Mouse (Mus musculus): Measurements from ENCODE around the gene Zfp687. TPM values are rescaled to one million over a fixed set of nuclear protein-coding genes. Genes with fewer than 3 reads are reported as not detected.
"Not testable (repeated sequence)": the region's sequence is repeated elsewhere in the genome, so short reads cannot be mapped to it uniquely, and the experiment has no call there.

Gene Zfp687
- polyA plus RNA-seq, 1 experiment from 2014 or later = 23.3 TPM

DNA sequence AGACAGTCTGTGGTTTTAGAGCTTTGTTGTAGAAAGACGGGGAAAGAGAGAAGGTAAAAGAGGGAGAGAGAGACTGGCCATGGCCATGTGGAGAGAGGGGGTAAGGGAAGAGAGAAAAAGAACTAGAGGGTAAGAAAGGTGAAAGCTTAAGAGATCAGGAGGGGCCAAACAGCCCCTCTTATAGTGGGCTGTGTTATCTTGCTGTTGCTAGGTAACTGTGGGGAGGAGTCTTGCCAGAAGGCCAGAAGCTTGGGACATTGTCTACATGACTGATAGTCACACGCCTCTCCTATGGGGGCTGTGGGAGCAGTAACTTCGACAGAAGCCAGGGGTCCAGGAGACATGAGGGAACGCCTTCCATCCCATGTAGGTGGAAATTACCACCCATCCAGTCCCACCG is 10.0 kb upstream of the Zfp687 start:
- H3K4me2 ChIP-seq (ENCODE audit: low read depth, low read length) = peak overlapping the region; percentile 47
- no peak overlapping the region for H3K4me3 ChIP-seq (ENCODE audit: low read length)
- no peaks in the 10 kb centered on the region for H3K36me3 ChIP-seq (ENCODE audit: control insufficient read depth, insufficient read depth, low read length)
- H3K9me3 ChIP-seq (ENCODE audit: control insufficient read depth, low read length) = no peaks in the 10 kb centered on the region
- WGBS = 23% methylated on average over 5 of the region's 5 CpGs
- ATAC-seq (ENCODE audit: low read depth) = no peak
- no peaks in the 10 kb centered on the region for H3K27me3 ChIP-seq (ENCODE audit: control insufficient read depth, insufficient read depth, low read depth, low read length)
- H3K4me1 ChIP-seq (replicated peaks; ENCODE audit: control insufficient read depth, insufficient read depth, low read length) = peaks cover 16% of the 10 kb centered on the region
- no peak overlapping the region for H3K9ac ChIP-seq (ENCODE audit: low read length)
- no peak overlapping the region for H3K27ac ChIP-seq (ENCODE audit: low read length)

DNA sequence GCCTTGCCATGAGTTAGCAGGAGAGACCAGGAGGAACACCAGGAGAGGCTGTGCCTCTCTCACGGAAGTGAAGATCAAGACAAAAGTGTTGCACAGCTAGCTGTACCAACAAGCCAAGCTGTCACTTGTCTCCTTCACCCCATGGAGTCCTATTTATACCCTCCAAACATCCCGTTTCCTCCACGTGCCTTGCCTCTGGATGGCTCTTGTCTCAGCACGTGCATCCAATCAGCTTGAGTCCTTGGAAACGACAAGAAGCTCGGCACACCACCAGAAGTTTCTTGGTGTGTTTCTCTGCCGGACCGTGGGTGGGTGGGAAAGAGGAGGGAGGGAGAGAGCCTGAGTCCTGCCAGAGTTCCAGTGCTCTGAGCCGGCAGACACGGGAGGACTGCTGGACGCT is 9.3 kb upstream of the Zfp687 start:
- Histone ChIP-seq H3K4me2 (ENCODE audit: low read depth, low read length) (peak overlapping the region; percentile 47), H3K27ac (ENCODE audit: low read length) (peak overlapping the region; percentile 8; the same call in 1 of the 2 replicates), H3K36me3 (ENCODE audit: control insufficient read depth, insufficient read depth, low read length) (no peaks in the 10 kb centered on the region), H3K9ac (ENCODE audit: low read length) (peak overlapping the region; percentile 33), H3K4me1 (replicated peaks; ENCODE audit: control insufficient read depth, insufficient read depth, low read length) (peaks cover 16% of the 10 kb centered on the region), H3K27me3 (ENCODE audit: control insufficient read depth, insufficient read depth, low read depth, low read length) (no peaks in the 10 kb centered on the region), H3K4me3 (ENCODE audit: low read length) (peak overlapping the region; percentile 14; the same call in 1 of the 2 replicates), H3K9me3 (ENCODE audit: control insufficient read depth, low read length) (no peaks in the 10 kb centered on the region)
- peak; percentile 78 for ATAC-seq (ENCODE audit: low read depth)
- WGBS = 5% methylated on average over 11 of the region's 11 CpGs

DNA sequence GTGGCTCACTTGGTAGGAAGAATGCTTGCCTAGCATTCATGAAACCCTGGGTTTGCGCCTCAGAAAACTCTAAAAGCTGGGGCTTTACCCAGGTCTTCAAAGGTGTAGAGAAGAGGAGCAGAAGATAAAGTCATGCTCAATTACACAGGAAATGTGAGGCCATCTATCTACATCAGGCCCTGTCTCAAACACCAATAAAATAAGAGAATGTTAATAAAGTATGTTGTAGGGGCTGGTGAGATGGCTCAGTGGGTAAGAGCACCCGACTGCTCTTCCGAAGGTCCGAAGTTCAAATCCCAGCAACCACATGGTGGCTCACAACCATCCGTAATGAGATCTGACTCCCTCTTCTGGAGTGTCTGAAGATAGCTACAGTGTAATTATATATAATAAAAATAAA is 5.7 kb upstream of the Zfp687 start:
- not testable (repeated sequence) for H3K27me3 ChIP-seq (ENCODE audit: control insufficient read depth, insufficient read depth, low read depth, low read length); H3K9me3 ChIP-seq (ENCODE audit: control insufficient read depth, low read length); ATAC-seq (ENCODE audit: low read depth); H3K4me2 ChIP-seq (ENCODE audit: low read depth, low read length); H3K9ac ChIP-seq (ENCODE audit: low read length); H3K4me3 ChIP-seq (ENCODE audit: low read length); H3K36me3 ChIP-seq (ENCODE audit: control insufficient read depth, insufficient read depth, low read length); H3K27ac ChIP-seq (ENCODE audit: low read length)
- 71% methylated on average over 5 of the region's 5 CpGs for WGBS
- H3K4me1 ChIP-seq (replicated peaks; ENCODE audit: control insufficient read depth, insufficient read depth, low read length) = peaks cover 17% of the 10 kb centered on the region

DNA sequence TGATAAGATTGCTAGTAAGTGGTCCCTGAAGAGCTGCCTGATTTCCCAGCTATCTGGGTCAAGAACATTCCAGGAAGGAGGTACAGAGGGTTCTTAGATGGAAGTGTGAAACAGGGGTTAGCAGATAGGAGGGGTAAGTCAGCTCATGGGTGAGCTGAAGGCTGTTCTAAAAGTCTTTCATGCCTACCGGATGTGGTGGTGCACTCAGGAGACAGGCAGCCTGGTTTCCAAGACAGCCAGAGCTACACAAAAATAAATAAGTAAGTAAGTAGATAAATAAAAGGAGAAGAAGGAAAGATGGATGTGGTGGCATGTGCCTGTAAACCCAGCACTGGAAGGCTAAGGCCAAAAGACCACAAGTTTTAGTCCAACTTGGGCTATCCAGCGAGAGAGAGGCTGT is 3.5 kb upstream of the Zfp687 start:
- no peak for ATAC-seq (ENCODE audit: low read depth)
- no peak overlapping the region for H3K4me2 ChIP-seq (ENCODE audit: low read depth, low read length)
- no peaks in the 10 kb centered on the region for H3K27me3 ChIP-seq (ENCODE audit: control insufficient read depth, insufficient read depth, low read depth, low read length)
- no peak overlapping the region for H3K4me3 ChIP-seq (ENCODE audit: low read length)
- no peak overlapping the region for H3K9ac ChIP-seq (ENCODE audit: low read length)
- H3K36me3 ChIP-seq (ENCODE audit: control insufficient read depth, insufficient read depth, low read length) = no peaks in the 10 kb centered on the region
- H3K4me1 ChIP-seq (replicated peaks; ENCODE audit: control insufficient read depth, insufficient read depth, low read length) = peaks cover 10% of the 10 kb centered on the region
- H3K27ac ChIP-seq (ENCODE audit: low read length) = no peak overlapping the region
- 60% methylated on average over 2 of the region's 2 CpGs for WGBS
- no peaks in the 10 kb centered on the region for H3K9me3 ChIP-seq (ENCODE audit: control insufficient read depth, low read length)

DNA sequence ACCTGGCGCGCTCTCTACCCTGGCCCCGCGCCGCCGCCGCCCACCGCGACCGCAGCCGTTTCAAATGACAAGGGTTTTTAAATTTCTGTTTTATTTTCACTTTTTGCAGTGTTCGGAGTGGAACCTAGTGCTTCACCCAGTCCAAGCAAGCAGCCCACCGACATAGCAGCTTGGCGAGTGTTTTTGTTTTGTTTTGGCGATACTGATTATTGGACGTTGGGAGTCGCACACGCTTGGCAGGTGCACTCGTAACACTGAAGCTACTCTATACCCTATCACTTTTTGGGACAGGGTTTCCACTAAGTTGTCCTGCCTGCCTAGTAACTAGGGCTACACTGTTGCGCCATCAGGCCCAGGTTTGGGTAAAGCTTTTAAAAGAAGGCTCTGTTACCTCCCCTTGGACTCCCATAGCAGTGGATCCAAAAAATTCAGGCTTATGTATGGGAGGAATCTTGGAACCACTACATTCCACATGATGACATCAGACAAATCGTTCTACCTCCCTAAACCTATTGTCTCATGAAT is 1.3 kb upstream of the Zfp687 start:
- no peak for ATAC-seq (ENCODE audit: low read depth)
- peaks cover 16% of the 10 kb centered on the region for H3K4me1 ChIP-seq (replicated peaks; ENCODE audit: control insufficient read depth, insufficient read depth, low read length)
- H3K27me3 ChIP-seq (ENCODE audit: control insufficient read depth, insufficient read depth, low read depth, low read length) = no peaks in the 10 kb centered on the region
- WGBS = 4% methylated on average over 21 of the region's 21 CpGs
- H3K4me3 ChIP-seq (ENCODE audit: low read length) = peak overlapping the region; percentile 72
- no peaks in the 10 kb centered on the region for H3K9me3 ChIP-seq (ENCODE audit: control insufficient read depth, low read length)
- H3K4me2 ChIP-seq (ENCODE audit: low read depth, low read length) = peak overlapping the region; percentile 87
- H3K9ac ChIP-seq (ENCODE audit: low read length) = peak overlapping the region; percentile 65
- peaks cover under 1% of the 10 kb centered on the region; the same call in 1 of the 2 replicates for H3K36me3 ChIP-seq (ENCODE audit: control insufficient read depth, insufficient read depth, low read length)
- peak overlapping the region; percentile 97 for H3K27ac ChIP-seq (ENCODE audit: low read length)

DNA sequence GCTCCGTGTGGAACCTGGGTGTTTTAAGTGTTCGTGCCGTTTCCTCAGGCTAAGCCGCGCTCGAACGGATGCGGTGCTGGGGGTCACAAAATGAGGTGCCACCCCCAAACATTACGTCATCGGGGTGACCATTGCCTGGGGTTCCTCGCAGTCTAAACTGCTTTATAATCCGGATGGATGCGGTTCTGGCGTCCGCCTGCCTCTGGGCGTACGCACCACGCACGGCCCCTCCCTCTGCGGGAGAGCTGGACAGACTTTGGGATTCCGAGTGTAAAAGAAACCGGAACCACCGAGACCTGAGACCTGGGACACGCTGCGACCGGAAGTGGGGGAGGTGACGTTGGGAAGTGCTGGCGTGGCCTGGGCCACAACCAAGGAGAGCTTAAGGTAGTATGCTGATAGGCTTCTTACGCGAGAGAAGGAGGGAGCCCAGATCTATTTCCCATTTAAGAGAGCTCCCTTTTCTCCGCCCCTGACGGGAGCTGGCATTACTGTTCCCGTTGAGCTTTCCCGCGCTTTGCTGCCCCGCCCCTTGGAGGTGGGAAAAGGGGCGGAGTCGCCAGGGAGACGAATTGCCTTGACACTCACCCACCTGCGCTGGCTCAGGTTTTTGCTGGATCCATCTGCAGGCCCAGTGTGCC is 763 bp upstream of the Zfp687 start:
- H3K9me3 ChIP-seq (ENCODE audit: control insufficient read depth, low read length) = no peaks in the 10 kb centered on the region
- under 1% methylated on average over 40 of the region's 40 CpGs for WGBS
- peaks cover 5% of the 10 kb centered on the region for H3K36me3 ChIP-seq (ENCODE audit: control insufficient read depth, insufficient read depth, low read length)
- peak overlapping the region; percentile 87 for H3K4me2 ChIP-seq (ENCODE audit: low read depth, low read length)
- H3K27ac ChIP-seq (ENCODE audit: low read length) = peak overlapping the region; percentile 97
- H3K4me3 ChIP-seq (ENCODE audit: low read length) = peak overlapping the region; percentile 72
- peaks cover 16% of the 10 kb centered on the region for H3K4me1 ChIP-seq (replicated peaks; ENCODE audit: control insufficient read depth, insufficient read depth, low read length)
- peak; percentile 73 for ATAC-seq (ENCODE audit: low read depth)
- H3K27me3 ChIP-seq (ENCODE audit: control insufficient read depth, insufficient read depth, low read depth, low read length) = no peaks in the 10 kb centered on the region
- H3K9ac ChIP-seq (ENCODE audit: low read length) = peak overlapping the region; percentile 65

DNA sequence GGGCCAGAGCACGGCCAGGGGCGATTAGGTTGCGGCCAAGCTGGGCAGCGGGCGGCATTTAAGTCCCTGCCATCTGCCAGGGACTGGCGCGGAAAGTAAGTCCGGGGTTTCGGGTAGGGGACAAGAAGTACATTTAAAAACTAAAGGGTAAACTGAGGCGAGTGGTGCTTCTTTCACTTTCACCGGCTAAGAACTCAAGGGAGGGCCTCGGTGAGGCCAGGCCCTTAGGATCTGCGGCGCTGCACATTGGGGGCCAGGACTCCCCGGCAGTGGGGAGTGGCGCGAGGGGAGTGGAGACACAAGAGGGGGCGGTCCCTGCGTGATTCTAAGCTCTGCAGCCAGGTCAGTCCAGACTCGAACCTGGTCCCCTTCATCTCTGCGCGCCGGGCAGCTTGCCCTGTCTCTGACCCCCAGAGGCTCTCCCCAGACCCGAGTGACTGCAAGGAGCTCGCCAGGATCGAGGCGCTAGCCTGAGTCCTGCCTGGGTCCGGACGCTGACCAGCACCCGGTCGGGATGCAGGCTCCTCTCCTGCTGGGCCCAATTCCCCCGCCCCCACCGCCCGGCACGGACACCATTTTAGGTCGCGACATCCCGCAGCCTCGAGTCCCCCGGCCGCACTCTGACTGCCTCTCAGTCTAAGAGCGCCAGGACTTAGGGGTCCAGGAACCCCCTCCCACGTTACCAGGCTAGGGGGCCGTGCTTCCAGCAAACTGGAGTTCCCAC is 658 bp downstream of the Zfp687 start:
- no peaks in the 10 kb centered on the region for H3K27me3 ChIP-seq (ENCODE audit: control insufficient read depth, insufficient read depth, low read depth, low read length)
- peak overlapping the region; percentile 85 for H3K27ac ChIP-seq (ENCODE audit: low read length)
- WGBS = 1% methylated on average over 42 of the region's 44 CpGs
- H3K9me3 ChIP-seq (ENCODE audit: control insufficient read depth, low read length) = no peaks in the 10 kb centered on the region
- H3K4me3 ChIP-seq (ENCODE audit: low read length) = peak overlapping the region; percentile 72
- peak overlapping the region; percentile 90 for H3K4me2 ChIP-seq (ENCODE audit: low read depth, low read length)
- H3K4me1 ChIP-seq (replicated peaks; ENCODE audit: control insufficient read depth, insufficient read depth, low read length) = peaks cover 16% of the 10 kb centered on the region
- H3K36me3 ChIP-seq (ENCODE audit: control insufficient read depth, insufficient read depth, low read length) = peaks cover 16% of the 10 kb centered on the region
- peak overlapping the region; percentile 70 for H3K9ac ChIP-seq (ENCODE audit: low read length)
- peak; percentile 1; the same call in 1 of the 2 replicates for ATAC-seq (ENCODE audit: low read depth)

DNA sequence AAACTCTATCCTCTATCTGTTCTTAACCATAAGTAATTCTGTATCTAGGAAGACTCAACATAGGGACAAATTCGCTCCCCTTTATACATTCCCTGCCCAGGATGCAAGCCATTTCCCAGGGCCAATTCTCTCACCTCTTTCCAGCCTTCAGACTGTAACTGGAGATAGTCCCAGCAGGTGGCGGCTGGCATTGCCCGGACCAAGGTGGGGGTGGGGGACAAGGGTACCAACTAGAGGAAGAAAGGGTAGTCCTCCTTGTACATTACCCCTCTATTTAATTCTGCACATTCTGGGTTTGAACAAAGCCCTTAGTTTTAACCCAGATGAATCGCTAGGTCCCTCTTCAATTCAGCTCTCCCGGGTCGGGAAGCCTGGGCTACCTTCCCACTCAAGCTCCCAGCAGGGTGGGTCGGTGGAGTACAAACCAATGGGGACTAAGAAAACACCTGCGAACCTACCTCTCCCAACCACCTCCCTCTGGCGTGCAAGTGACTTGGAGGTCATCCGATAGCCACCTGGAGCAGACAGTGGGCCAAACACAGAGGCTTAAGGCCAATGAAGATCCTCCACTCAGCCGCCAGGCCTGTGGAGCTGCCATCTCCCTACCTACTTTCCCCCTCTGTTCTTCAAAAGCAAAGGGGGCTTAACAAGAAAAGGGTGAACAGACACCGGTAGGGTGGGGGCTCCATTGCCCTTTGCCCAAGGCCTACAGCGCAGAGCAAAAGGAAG is 1.4 kb downstream of the Zfp687 start:
- 14% methylated on average over 13 of the region's 13 CpGs for WGBS
- ATAC-seq (ENCODE audit: low read depth) = no peak
- Histone ChIP-seq H3K27me3 (ENCODE audit: control insufficient read depth, insufficient read depth, low read depth, low read length) (no peaks in the 10 kb centered on the region), H3K9me3 (ENCODE audit: control insufficient read depth, low read length) (no peaks in the 10 kb centered on the region), H3K27ac (ENCODE audit: low read length) (peak overlapping the region; percentile 43; the same call in 1 of the 2 replicates), H3K9ac (ENCODE audit: low read length) (peak overlapping the region; percentile 70), H3K4me1 (replicated peaks; ENCODE audit: control insufficient read depth, insufficient read depth, low read length) (peaks cover 16% of the 10 kb centered on the region), H3K36me3 (ENCODE audit: control insufficient read depth, insufficient read depth, low read length) (peaks cover 16% of the 10 kb centered on the region), H3K4me2 (ENCODE audit: low read depth, low read length) (peak overlapping the region; percentile 90), H3K4me3 (ENCODE audit: low read length) (peak overlapping the region; percentile 72)

DNA sequence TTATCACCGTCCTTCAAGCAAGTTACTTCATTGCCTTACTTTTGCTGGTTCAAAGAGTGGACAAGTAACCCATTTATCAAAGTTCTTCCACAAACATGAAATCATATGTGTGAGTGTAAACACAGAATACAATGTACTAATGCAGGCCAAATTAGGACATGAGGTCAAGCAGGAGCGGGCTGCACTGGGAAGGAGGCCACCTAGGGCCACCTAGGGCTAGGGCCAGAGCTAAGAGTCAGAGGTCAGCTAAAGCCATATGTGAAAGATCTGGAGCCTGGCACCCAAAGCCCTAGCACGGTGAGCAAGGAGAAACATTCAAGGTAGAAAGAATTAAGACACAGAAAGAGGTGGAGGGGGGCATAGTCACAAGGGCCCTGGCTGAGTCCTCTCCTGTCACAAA is 2.3 kb downstream of the Zfp687 start:
- no peak overlapping the region for H3K9ac ChIP-seq (ENCODE audit: low read length)
- ATAC-seq (ENCODE audit: low read depth) = no peak
- no peak overlapping the region for H3K4me2 ChIP-seq (ENCODE audit: low read depth, low read length)
- H3K4me1 ChIP-seq (replicated peaks; ENCODE audit: control insufficient read depth, insufficient read depth, low read length) = peaks cover 16% of the 10 kb centered on the region
- 74% methylated on average over 3 of the region's 3 CpGs for WGBS
- H3K4me3 ChIP-seq (ENCODE audit: low read length) = no peak overlapping the region
- no peaks in the 10 kb centered on the region for H3K9me3 ChIP-seq (ENCODE audit: control insufficient read depth, low read length)
- no peak overlapping the region for H3K27ac ChIP-seq (ENCODE audit: low read length)
- H3K27me3 ChIP-seq (ENCODE audit: control insufficient read depth, insufficient read depth, low read depth, low read length) = no peaks in the 10 kb centered on the region
- H3K36me3 ChIP-seq (ENCODE audit: control insufficient read depth, insufficient read depth, low read length) = peaks cover 22% of the 10 kb centered on the region

Measured in lung, embryonic 16.5 days (tissue).